Mouse (Mus musculus) liver, adult (tissue): ENCODE measurements around the gene Trp53inp2.
A peak's percentile ranks its signal among the peaks of the same experiment; 100 is the strongest.

ENCODE experiments used
- GATA4 ChIP-seq: IDR thresholded peaks from 2 replicates; pipeline ENCODE4 v1.6.1; 2014; ENCODE audit warnings: mild to moderate bottlenecking, low read length; ENCODE audit not compliant: insufficient replicate concordance

Trp53inp2 gene

DNA sequence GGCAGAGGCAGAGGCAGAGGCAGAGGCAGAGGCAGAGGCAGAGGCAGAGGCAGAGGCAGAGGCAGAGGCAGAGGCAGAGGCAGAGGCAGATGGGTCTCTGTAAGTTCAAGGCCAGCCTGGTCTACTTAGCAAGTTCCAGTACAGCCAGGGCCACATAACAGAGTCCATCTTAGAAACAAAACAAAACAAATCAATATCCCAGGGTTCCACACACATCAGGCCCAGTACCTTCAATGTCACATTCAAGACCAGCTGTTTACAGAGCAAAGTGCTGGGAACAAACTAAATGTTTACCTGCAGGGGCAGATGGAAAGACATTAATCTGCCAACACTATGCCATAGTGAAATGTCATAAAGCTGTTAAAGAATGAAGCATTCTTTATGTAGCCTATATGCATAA, 6.3 kb upstream of the Trp53inp2 start:
- TF ChIP-seq GATA4, result no peak

DNA sequence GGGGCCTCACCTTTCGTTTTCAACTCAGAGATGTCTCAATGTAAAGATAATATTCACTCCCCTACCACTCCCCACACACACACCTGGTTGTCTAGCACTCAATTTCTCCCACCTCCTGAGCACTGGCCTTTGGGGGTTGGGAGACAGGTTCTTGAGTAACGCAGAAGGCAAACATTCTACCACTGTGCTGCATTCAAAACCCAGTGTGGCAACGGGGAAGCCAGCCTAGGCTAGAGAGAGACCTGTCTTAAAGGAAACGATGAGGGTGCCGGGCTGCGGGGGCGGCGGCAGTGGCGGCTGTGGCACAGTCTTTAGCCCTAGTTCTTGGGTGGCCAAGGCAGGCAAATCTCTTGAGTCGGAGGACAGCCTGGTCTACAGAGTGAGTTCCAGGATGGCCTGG, 4.7 kb upstream of the Trp53inp2 start:
- TF ChIP-seq GATA4, result no peak

DNA sequence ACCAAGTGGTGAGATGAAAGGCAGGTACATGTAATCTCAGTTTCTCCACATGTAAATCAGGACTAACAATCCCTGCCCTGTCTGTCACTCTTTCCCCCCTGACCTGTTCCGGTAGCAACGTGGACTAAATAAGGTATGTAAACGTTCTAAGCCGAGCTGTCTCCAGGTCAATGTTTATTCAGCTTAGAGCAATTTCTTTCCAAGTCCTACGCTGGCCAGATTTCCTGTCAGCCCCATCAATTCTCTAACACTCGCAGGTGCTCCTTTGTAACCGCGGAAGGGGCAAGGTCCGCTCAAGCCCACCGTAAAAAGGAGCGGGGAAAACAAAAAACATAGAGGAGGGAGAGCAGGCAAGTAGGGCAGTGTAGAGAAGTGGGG, 190 bp downstream of the Trp53inp2 start:
- no peak for TF ChIP-seq GATA4

DNA sequence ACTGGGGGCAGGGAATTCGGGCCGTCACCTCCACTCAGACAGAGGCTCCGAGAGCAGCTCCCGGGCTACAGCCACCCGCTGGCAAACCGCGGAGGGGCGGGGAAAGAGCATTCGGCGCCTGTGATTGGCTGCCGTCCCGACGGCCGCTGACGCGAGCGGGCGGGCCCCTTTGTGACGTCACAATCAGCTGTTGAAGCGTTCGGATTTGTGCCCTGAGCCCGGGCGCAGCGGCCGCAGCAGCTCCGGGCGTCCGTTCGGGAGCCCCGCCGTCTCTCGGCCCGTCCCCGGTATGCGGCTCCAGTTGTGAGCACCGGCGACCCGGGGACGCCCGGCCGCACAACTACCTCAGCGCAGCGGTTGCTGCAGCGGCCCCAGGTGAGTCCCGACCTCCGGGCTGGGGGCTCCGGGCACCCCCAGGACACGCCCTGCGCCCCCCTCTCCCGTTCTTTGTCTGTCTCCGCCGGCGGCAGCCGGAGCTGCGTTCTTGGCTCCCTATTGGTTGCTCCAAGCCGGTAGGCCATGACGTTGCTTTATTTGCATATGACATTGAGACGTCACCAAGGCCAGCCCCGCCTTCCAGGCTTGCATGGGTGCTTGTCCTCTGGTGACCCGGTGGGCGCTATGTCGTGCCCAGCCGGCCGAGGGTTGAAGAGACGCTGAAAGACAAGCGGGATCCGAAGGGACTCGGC, 928 bp downstream of the Trp53inp2 start:
- TF ChIP-seq GATA4, result peak; percentile 2; the same call in 1 of the 2 replicates

DNA sequence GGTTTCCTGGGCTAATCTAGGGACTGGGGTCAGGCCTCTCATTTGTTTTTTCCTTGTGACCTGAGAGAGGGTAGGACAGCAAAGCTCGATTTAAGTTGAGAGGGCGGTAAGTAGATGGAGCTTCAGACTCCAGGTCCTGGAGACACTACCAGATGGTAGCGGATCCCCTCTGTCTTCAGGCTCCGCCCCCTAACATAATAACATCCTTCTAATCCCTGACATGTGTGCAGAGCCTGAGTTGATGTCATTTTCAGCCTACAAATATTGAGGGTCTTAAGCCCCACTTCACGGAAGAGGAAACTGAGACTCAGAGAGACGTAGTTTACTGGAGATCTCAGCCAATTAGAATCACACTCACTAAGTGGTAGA, 1.5 kb downstream of the Trp53inp2 start:
- no peak for TF ChIP-seq GATA4

DNA sequence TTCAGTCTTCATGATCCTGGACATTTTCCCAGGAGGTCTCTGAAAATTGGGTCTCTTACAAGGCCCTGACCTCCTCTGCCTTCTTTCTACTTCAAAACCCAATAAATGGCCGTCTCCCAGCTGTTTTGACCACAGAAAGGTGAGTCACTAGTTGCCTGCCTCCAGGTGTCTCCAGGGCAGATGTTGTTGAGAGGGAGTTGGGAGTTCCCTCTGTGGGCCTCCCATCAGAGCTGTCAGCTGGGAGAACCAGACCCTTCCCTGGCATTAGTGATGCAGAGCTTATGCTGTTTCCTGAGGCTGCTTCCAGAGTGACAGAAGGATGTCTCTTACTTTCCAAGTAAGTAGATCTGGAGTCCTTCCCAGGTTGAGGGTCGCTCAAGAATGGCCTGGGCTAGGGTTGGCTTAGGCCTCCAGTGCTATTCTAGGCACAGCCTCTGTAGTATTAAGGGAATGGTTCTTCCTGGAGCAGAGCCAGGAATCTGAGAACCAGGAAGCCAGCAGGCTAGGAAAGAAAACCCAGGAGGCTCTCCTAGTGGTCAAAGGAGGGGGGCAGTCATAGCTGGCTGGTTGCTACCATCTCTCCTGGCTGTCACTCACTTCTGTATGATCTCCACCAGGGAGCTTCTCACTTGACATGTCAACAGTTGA, 2.1 kb downstream of the Trp53inp2 start:
- TF ChIP-seq GATA4, result no peak

DNA sequence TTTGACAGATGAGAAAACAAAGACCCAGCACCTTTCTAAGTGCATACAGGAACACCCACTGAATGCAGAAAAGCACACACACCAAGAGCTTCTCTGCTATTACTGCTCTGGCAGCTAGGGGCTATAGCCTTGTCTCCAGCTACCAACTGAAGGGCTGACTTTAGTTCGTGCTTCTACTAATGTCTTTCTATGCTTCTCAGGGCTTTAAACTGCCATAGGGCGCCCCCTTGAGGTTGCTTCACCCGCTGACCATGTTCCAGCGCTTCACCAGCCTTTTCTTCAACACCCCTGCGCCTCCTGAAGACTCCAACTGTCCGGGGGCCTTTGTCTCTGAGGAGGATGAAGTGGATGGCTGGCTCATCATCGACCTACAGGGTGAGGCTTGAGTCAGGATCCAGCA, 4.2 kb downstream of the Trp53inp2 start:
- TF ChIP-seq GATA4, result no peak

DNA sequence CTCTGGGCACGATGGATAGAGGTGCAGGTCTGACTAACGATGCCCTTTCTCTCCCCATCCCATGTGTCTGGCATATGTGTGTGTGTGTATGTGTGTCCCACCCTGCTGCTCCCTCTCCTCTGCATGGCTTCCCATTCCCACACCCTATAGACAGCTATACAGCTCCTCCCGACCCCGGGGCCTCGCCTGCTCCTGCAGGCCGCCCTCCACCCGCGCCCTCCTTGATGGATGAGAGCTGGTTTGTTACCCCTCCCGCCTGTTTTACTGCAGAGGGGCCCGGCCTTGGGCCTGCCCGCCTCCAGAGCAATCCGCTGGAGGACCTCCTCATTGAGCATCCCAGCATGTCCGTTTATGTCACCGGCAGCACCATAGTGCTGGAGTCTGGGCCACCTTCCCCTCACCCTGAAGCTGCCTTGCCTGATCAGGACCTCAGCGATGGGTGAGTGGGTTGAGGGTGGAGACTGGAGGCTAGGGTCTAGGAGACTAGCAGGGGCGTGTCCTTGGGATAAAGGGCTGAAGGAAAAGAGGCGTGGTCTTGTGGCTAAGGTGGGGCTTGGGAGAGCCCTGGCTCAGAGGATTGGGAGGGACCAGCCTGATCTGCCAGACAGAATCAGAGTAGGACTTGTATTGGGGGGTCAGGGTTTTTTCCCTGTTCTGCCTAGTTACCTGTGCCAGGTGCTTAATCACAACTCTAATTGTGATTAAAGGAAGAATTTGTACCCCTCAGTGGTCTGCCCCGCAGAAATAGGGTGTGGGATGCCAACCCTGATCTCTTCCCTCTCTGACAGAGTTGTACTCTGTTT, 5.1 kb downstream of the Trp53inp2 start:
- TF ChIP-seq GATA4, result no peak

DNA sequence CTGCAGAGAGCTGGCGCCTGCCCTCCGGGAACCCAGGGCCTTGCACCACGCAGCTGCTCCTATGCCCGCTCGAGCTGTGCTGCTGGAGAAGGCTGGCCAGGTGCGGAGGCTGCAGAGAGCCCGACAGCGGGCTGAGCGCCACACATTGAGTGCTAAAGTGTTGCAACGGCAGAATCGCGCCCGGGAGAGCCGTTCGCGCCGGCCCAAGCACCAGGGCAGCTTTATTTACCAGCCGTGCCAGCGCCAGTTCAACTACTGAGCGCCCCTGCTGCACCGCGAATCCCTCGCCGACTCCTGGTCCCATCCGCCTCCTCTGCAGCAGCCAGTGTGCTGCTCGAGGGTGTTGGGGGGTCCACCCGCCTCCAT, 5.7 kb downstream of the Trp53inp2 start:
- TF ChIP-seq GATA4, result no peak

DNA sequence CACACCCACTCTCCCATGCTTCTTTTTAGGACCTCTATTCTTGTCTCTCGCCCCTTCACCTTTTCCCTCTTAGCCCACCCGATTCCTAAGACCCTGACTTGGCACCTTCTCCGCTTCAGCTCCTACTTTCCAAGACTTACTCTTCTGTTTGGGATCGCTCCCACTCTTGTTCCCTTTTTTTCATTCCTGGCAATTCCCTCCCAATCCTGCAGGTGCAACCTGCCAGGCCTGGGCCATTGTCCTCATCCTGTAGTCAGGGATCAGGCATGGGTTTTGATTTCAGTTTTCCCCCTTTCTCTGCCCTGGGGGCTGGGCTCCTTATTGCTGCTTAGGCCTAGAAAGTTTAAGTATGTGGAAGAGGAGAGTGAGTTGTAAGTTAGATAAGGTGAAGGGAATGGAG, 6.2 kb downstream of the Trp53inp2 start:
- TF ChIP-seq GATA4, result no peak

DNA sequence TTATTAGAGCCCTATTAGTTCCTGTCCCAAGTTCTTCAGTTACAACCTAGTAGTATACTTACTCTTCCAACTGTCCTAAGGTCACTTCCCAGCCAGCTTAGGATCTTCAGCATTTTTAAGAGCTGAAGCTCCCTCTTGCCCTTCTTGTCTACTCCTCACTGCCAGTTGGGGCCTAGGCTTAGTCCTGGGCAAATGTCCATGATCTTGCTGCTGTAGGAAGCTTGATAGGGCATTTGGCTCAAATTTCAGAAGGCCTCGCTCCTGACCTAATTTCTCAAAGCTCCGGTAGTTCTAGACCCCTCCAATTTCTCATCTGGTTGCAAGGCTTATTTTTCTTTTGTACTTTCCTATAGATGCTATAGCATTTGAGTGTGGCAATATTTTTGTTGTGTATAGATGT, 7.7 kb downstream of the Trp53inp2 start:
- TF ChIP-seq GATA4, result no peak

DNA sequence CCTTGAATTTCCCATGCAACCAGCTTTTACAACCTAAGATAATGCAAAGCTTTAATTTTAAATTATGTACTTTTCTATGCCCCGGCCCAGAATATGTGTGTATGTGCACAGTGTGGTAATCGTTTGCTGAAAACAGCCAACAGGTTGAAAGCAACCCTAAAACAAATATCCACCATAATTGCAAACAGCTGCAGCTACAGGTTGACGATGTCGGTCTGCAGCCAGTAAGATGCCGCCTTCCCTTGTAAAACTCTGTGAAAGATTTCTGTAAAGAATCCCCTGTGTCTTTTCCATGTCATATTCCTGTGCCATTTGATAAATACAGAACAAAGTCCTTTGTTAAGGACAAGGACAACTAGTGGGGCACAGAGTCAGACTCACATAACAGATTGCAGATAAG, 13.7 kb downstream of the Trp53inp2 start:
- TF ChIP-seq GATA4, result no peak

DNA sequence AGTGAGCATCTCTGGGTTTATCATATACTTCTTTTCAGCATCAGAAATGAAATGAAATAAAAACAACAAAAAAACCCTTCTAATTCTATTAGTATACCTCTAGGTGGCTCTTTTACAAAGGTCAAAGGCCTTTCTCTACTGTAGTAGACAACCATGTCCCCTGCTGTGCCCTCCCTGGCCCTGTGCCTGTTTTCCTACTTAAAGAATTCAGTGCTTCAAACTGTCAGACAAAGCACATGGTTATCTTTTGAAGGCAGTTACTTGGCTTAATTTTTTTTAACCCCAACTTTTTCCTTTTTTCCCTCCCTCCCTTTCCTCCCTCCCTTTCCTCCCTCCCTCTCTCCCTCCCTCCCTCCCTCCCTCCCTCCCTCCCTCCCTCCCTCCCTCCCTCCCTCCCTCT, 19.4 kb downstream of the Trp53inp2 start:
- TF ChIP-seq GATA4, result no peak

DNA sequence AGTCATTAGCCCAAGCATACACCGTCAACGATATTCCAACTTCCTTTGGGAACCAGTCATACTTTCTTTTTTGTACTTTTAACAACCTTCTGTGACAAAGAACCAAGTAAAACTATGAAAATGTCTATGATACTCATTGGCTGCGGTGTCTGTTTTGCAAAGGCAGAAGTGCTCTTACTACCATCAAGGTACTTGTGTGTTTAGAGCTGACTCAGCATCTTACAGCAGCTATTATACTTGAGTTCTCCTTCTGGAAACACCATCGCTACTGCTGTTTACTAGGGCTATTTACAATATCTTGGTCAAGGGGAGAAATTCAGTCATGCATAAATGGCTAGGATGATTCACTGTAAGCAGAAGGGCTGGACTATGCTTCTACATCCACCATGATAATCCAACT, 21.1 kb downstream of the Trp53inp2 start:
- TF ChIP-seq GATA4, result no peak

DNA sequence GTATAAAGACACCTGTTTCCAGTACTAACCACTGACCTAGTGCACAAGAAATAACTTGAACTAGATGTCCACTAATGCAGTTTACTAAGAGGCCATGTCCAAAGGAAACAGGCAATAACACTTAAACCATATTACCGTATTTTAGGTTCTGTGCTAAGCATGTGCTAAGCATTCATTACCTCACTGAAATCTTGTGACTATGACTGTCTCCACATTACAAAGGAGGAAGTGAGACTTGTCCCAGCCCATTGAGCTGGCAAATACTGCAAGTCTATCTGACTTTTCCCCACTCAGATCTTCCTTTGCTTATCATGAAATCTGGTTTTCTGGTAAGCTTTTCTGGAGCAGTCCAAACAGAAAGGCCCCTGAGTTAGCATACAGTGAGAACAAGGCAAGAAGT, 23.8 kb downstream of the Trp53inp2 start:
- TF ChIP-seq GATA4, result no peak

DNA sequence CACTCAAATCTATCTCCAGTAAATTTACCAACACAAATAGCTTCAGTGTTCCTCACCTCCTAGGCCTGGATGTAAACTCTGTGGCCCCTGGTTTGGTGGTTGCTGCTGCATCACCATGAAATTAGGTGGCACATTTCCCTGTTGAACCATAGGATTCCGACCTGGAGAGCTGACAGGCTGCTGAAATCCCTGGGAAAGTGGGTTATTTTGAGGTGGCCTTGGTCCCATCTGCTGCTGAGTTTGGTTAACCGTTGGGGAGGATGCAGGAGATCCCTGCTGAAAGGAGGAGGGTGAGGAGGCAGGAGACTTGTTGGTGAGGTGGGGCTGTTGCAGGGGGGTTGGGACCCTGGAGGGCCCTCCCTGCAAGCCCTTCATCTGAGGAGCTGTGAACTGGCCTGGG, 40.1 kb downstream of the Trp53inp2 start:
- no peak for TF ChIP-seq GATA4
